Mouse (Mus musculus) forebrain, embryonic 15.5 days (tissue): Measurements from ENCODE around the gene Gm9844. TPM values are rescaled to one million over a fixed set of nuclear protein-coding genes. Genes with fewer than 3 reads are reported as not detected.

Experiments used
- ATAC-seq: fragments of 200-750 bp; cut with Nextera tagmentation; replicated peaks from 2 replicates; pipeline ENCODE4 v1.8.0; 2017; ENCODE audit warnings: mild to moderate bottlenecking, moderate TSS enrichment, moderate library complexity
- H3K27ac ChIP-seq: fragments of 300-500 bp; sonication (generic); replicated peaks from 2 replicates; pipeline ENCODE4 v1.5.1; 2015; ENCODE audit warnings: mild to moderate bottlenecking, inconsistent platforms
- H3K27me3 ChIP-seq: fragments of 300-500 bp; sonication (generic); 2 replicates; pipeline ENCODE4 v1.6.1; 2015; ENCODE audit warnings: inconsistent platforms
- H3K36me3 ChIP-seq: fragments of 300-500 bp; sonication (generic); 2 replicates; pipeline ENCODE4 v1.6.1; 2015; ENCODE audit warnings: mild to moderate bottlenecking, inconsistent platforms
- H3K4me1 ChIP-seq: fragments of 300-500 bp; sonication (generic); 2 replicates; pipeline ENCODE4 v1.6.1; 2015; ENCODE audit warnings: inconsistent platforms
- H3K4me2 ChIP-seq: fragments of 300-500 bp; sonication (generic); replicated peaks from 2 replicates; pipeline ENCODE4 v1.6.1; 2015; ENCODE audit warnings: mild to moderate bottlenecking, inconsistent platforms
- H3K4me3 ChIP-seq: fragments of 300-500 bp; sonication (generic); 2 replicates; pipeline ENCODE4 v1.5.1; 2015; ENCODE audit warnings: mild to moderate bottlenecking, inconsistent platforms
- H3K9ac ChIP-seq: fragments of 300-500 bp; sonication (generic); replicated peaks from 2 replicates; pipeline ENCODE4 v1.6.1; 2015; ENCODE audit warnings: mild to moderate bottlenecking, inconsistent platforms
- H3K9me3 ChIP-seq: fragments of 300-500 bp; sonication (generic); 2 replicates; pipeline ENCODE4 v1.6.1; 2016; ENCODE audit warnings: inconsistent platforms
- WGBS: fragments of 180-500 bp; shearing (Covaris S2); methylation state at CpG from one replicate; pipeline ENCODE4 v1.1.7; 2015; ENCODE audit warnings: mixed read lengths; 5-methylcytosine and 5-hydroxymethylcytosine counted together
- polyA plus RNA-seq: library from polyadenylated mRNA; unstranded; fragments of >200 nt; fragmentation: Nextera tagmentation; extraction: Ambion mirVana; gene quantifications from 2 replicates; pipeline ENCODE4 v1.2.1, GENCODE M21; 2015

Gene Gm9844
- polyA plus RNA-seq, 1 experiment from 2014 or later = 27.2 TPM

DNA sequence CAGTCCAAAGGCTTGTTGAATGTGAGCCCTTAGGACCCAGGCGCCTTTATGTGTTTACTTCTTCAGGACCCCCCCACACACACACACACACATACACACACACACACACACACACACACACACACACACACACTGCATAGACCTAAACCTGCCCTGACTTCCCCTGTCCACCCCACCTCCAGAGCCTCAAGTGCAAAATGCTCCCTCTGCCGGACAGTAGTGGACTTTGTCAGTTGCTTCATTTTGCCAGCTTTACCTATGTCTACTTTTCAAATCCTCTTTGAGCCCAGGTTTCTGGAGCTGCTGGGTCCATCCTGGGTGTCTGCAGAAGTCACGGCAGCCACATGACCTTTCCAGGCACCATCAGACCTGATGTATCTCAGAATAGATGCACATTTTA is 42.9 kb downstream of the Gm9844 start:
- Histone ChIP-seq H3K27me3 (no peaks in the 10 kb centered on the region), H3K27ac (no peak overlapping the region), H3K9ac (peak overlapping the region; percentile 35; the same call in 1 of the 2 replicates), H3K9me3 (no peaks in the 10 kb centered on the region), H3K4me2 (peak overlapping the region; percentile 74), H3K36me3 (peaks cover 15% of the 10 kb centered on the region), H3K4me1 (peaks cover 28% of the 10 kb centered on the region), H3K4me3 (peak overlapping the region; percentile 68)
- no peak for ATAC-seq
- 22% methylated on average over 3 of the region's 3 CpGs for WGBS

GRCm38 (mm10) chr7:24906551-24906950 is 44.5 kb downstream of the Gm9844 start:
- no peak for ATAC-seq
- Histone ChIP-seq H3K4me1 (peaks cover 28% of the 10 kb centered on the region), H3K9me3 (no peaks in the 10 kb centered on the region), H3K27me3 (no peaks in the 10 kb centered on the region), H3K4me3 (no peak overlapping the region), H3K9ac (no peak overlapping the region), H3K36me3 (peaks cover 15% of the 10 kb centered on the region), H3K27ac (no peak overlapping the region), H3K4me2 (no peak overlapping the region)
- 47% methylated on average over 6 of the region's 6 CpGs for WGBS

DNA sequence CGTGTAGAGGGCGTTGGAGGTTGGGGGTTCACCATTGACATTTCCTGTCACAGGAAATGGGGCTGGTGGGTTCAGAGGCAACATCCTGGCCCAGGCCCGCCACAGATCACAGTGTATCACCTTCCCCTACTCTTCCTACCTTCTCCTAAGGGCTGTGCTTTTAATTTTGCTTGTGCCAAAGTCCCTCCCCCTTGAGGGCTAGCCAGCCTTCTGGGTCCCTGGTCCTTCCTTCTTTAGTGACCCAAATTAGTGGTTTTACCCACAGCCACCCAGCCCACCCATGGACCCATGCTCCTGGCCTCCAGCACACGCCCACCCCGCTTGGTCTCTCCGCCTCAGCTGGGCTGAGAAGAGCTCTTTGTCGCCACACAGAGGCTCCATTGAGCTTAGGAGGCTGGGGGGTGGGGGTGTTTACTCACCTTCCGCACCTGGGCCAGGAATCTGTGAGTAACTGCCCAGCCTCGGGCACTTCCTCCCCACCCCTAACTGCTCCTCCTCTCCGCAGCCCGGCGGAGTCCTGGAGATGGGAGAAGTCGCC is 45.3 kb downstream of the Gm9844 start:
- H3K4me3 ChIP-seq = no peak overlapping the region
- ATAC-seq = no peak
- H3K27ac ChIP-seq = no peak overlapping the region
- H3K9me3 ChIP-seq = no peaks in the 10 kb centered on the region
- H3K27me3 ChIP-seq = no peaks in the 10 kb centered on the region
- H3K4me2 ChIP-seq = no peak overlapping the region
- 35% methylated on average over 13 of the region's 13 CpGs for WGBS
- H3K36me3 ChIP-seq = peaks cover 17% of the 10 kb centered on the region
- H3K4me1 ChIP-seq = peaks cover 28% of the 10 kb centered on the region
- H3K9ac ChIP-seq = no peak overlapping the region

Other genes with a start within 250 kb of the Gm9844 start
- 0.18 and 0.23 TPM in 2 replicates for gene Lypd3, start 225.7 kb upstream of the Gm9844 start, polyA plus RNA-seq
- gene Tex101, start 185.5 kb upstream of the Gm9844 start, polyA plus RNA-seq = not detected in 2 replicates
- not detected in 2 replicates for gene BC049730, start 153.0 kb upstream of the Gm9844 start, polyA plus RNA-seq
- not detected in 2 replicates for gene Gm4763, start 135.3 kb upstream of the Gm9844 start, polyA plus RNA-seq
- gene Cd177, start 101.9 kb upstream of the Gm9844 start, polyA plus RNA-seq = 0.31 TPM in 1 of 2 replicates, not detected in the other
- gene Ceacam10, start 85.0 kb upstream of the Gm9844 start, polyA plus RNA-seq = not detected in 2 replicates
- not detected in 2 replicates for gene Lypd4, start 7.7 kb downstream of the Gm9844 start, polyA plus RNA-seq
- not detected in 2 replicates for gene Dmrtc2, start 7.8 kb downstream of the Gm9844 start, polyA plus RNA-seq
- 1,460 and 1,591 TPM in 2 replicates for gene Rps19, start 22.2 kb downstream of the Gm9844 start, polyA plus RNA-seq
- 0.20 and 0.34 TPM in 2 replicates for gene Cd79a, start 35.2 kb downstream of the Gm9844 start, polyA plus RNA-seq
- 74.4 and 82.0 TPM in 2 replicates for gene Arhgef1, start 40.7 kb downstream of the Gm9844 start, polyA plus RNA-seq
- 0.22 and 1.3 TPM in 2 replicates for gene Gm4881, start 82.3 kb downstream of the Gm9844 start, polyA plus RNA-seq
- gene Rabac1, start 110.5 kb downstream of the Gm9844 start, polyA plus RNA-seq = 195 and 196 TPM in 2 replicates
- 181 and 191 TPM in 2 replicates for gene Atp1a3, start 143.7 kb downstream of the Gm9844 start, polyA plus RNA-seq
- 15.9 and 17.1 TPM in 2 replicates for gene Grik5, start 210.1 kb downstream of the Gm9844 start, polyA plus RNA-seq
- 35.8 and 40.8 TPM in 2 replicates for gene Zfp574, start 210.4 kb downstream of the Gm9844 start, polyA plus RNA-seq